In genomic region chr14:101774631-101775030, GRCm38 (mm10) we compare ENCODE assay signal across 9 mouse cellular contexts. TPM values are rescaled to one million over a fixed set of nuclear protein-coding genes. Genes with fewer than 3 reads are reported as not detected.
DNase-seq lines count a peak whose midpoint lies in the region; ATAC-seq and TF ChIP-seq lines count a peak whose summit lies in the region.
"Had no signal": no experiment of that assay in that cellular context is flagged by ENCODE, and none has a peak within 500 bp of the region (broad histone marks: within the 10 kb centered on the region; RNA-seq: fewer than 3 reads in every experiment).

No protein-coding gene starts in this region.

- TF ChIP-seq CTCF in stomach, postnatal 0 days (IDR thresholded peaks at IDR 0.05; ENCODE audit: low read depth): peak; percentile 70

- no peak overlapping the region for H3K9ac ChIP-seq in stomach, postnatal 0 days (ENCODE audit: low read length)

- no peak for ATAC-seq in stomach, postnatal 0 days (ENCODE audit: low FRiP score, low TSS enrichment)

- H3K4me2 ChIP-seq in stomach, postnatal 0 days (replicated peaks; ENCODE audit: low read depth): no peak overlapping the region

- intact Hi-C loops in left cerebral cortex, postnatal 4 days (cut with DNase I): no loop called here
- intact Hi-C loops in left cerebral cortex, postnatal 36 days (cut with DNase I): no loop called here

- DNase-seq in cerebellum, postnatal 10 days: peak; percentile 53 to 69
- DNase-seq in cerebellum, adult 18-20 months: no peak
- DNase-seq in left cerebral cortex, postnatal 4 days: peak; percentile 9
- no peak for DNase-seq in left cerebral cortex, postnatal 36 days (ENCODE audit: low spot score in 2 of 2)
- peak; percentile 66 for DNase-seq in NIH3T3 (ENCODE audit: low read depth)
- peak; percentile 51 for DNase-seq in heart, postnatal 4 days
- DNase-seq in stomach, postnatal 0 days (ENCODE audit: low spot score): peak; percentile 23
- no peak for DNase-seq in cerebellum, adult 11 months

- no peak overlapping the region for H3K27ac ChIP-seq in stomach, postnatal 0 days (replicated peaks)
- H3K27ac ChIP-seq: macrophage had no signal

- no peaks in the 10 kb centered on the region for H3K36me3 ChIP-seq in stomach, postnatal 0 days (ENCODE audit: control insufficient read depth, insufficient read depth, low read length)

- no peaks in the 10 kb centered on the region for H3K4me1 ChIP-seq in stomach, postnatal 0 days (replicated peaks; ENCODE audit: control insufficient read depth, insufficient read depth)

- H3K27me3 ChIP-seq in stomach, postnatal 0 days (ENCODE audit: control insufficient read depth, insufficient read depth, low read length): no peaks in the 10 kb centered on the region

- no peak for TF ChIP-seq EP300 in stomach, postnatal 0 days (optimal IDR thresholded peaks at IDR 0.05)

- WGBS in stomach, postnatal 0 days: 58% methylated on average over 4 of the region's 4 CpGs

- H3K4me3 ChIP-seq in stomach, postnatal 0 days (ENCODE audit: low read depth, low read length): no peak overlapping the region

- H3K9me3 ChIP-seq in stomach, postnatal 0 days (ENCODE audit: control insufficient read depth, low read length): no peaks in the 10 kb centered on the region

RNA-seq across cellular contexts. Expression of gene Lmo7, which starts 44.9 kb away (rescaled TPM):
- 10 to 100 TPM; 90.3 to 97.8 TPM for total RNA-seq in left cerebral cortex, postnatal 4 days (2021)
- 100 to 1,000 TPM in 1 of 2 experiments, 10 to 100 TPM in 1; 81.4 to 118 TPM for total RNA-seq in left cerebral cortex, postnatal 36 days (2021)
- total RNA-seq in heart, postnatal 4 days (2021): 100 to 1,000 TPM; 490 to 502 TPM
- 20.4 and 22.9 TPM in 2 replicates for polyA plus RNA-seq in stomach, postnatal 0 days (2015; fragmentation: Nextera tagmentation; extraction: Ambion mirVana)
- polyA plus RNA-seq: macrophage had no signal

RNA-seq across cellular contexts. Expression of gene Gm9922, which starts 45.0 kb away (rescaled TPM):
- 1 to 10 TPM in 1 of 2 experiments, not detected in 1; 1.0 TPM for total RNA-seq in left cerebral cortex, postnatal 4 days (2021)
- not detected for total RNA-seq in left cerebral cortex, postnatal 36 days (2021)
- total RNA-seq in heart, postnatal 4 days (2021): 1 to 10 TPM; 1.7 TPM
- 2.9 and 3.0 TPM in 2 replicates for polyA plus RNA-seq in stomach, postnatal 0 days (2015; fragmentation: Nextera tagmentation; extraction: Ambion mirVana)
- polyA plus RNA-seq: macrophage had no signal

Comparison
In these comparisons a context has a peak if more than half of its experiments do, and no peak if none do; other contexts are left out.
1. DNase-seq: peak in cerebellum, postnatal 10 days (2 of 2), left cerebral cortex, postnatal 4 days (single experiment), NIH3T3 (single experiment), heart, postnatal 4 days (single experiment) and stomach, postnatal 0 days (single experiment); none in cerebellum, adult 18-20 months (0 of 2), left cerebral cortex, postnatal 36 days (0 of 2) and cerebellum, adult 11 months (single experiment).
2. RNA of gene Lmo7, which starts 44.9 kb away (total RNA-seq): 490 to 502 TPM in heart, postnatal 4 days; 81.4 to 118 TPM in left cerebral cortex, postnatal 36 days and 90.3 to 97.8 TPM in left cerebral cortex, postnatal 4 days; every median in the first group is over 4 times any median in the second.